Mouse (Mus musculus) fibroblast of lung, adult 2 months (primary cell): Measurements from ENCODE around the gene Zbtb45.

Experiments used
- DNase-seq: peaks from one replicate; pipeline ENCODE4 v3.0.0-alpha.2; 2011; ENCODE audit warnings: low read depth

The Zbtb45 gene

DNA sequence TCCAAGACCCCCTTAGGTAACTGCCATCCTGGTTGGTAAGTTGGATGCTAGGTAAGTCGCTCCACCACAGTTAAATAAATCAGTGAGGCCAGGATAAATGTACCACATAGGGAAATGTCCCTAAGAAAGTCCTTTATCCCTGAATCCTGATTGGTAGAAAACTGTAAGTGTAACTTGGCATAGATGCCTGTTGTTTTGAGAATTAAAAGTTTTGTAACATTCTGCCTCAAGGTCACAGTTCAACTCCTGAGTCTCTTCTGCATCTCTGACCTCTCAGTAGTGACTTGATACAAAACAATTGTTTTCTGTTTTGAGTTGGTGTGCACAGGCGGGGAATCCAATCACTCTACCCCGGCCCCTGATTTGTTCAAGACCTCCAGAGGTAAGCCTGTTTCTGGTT is 11.0 kb downstream of the Zbtb45 start, which contains the start of gene Trim28:
TSS of gene Trim28 (plus strand) at position 264 of the 400 bp plus-strand sequence.
- DNase-seq = no peak

DNA sequence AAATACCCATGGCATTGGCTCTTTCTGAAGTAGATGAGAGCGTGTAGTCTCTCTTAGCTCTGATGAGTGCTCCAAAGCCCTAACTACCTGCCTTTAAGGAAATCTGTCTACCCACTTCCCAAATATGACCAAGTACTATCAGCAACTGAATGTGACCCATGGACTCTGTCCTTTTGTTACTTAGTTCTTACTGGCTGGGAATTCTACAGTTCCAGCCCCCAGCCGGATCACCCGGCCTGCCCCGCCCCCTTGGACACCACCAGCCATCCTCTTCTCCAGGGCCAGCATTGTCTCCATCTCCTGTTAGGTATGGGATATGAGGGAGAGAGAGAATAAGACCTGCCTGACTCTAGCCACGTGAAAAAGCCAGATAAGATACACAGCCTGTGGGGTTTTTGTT is 11.8 kb downstream of the Zbtb45 start, which contains the start of gene Slc27a5:
TSS of gene Slc27a5 (minus strand) at position 140 of the 400 bp plus-strand sequence.
- no peak for DNase-seq

DNA sequence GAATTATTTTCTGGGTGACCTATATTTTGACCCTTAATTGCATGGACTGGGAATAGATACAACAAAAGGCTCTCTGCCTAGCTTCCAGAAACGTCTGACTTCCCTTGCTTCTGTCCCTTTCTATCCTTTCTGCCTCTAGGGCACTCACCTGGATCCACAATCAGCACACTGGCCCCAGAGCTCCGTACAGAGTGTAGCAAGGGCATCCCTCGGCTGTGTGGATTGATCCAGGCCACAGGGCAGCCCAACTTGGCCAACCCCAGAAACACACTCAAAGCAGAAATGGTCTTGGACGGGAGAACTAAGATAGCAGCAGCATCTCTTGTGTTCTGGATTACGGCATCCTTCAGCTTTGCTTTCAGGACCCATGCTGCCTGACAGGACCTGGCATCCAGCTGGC is 12.6 kb downstream of the Zbtb45 start:
- DNase-seq = no peak

DNA sequence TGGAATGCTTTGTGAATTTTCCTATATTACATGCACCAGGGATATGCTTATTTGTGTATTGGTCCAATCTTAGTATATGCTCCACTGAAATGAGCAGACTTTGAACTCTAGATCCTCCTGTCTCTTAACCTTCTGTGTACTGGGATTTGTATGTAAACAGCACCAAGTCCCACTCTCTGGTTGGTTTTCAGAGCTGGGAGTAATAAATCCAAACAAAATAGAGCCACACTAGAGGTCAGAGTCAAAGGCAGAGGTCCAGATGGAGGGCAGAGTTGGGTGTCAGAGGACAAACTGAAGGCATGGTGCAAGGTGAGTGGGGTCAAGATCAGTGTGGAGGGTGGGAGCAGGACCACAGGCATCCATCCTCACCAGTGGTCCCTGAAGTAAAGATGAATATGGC is 14.0 kb downstream of the Zbtb45 start:
- no peak for DNase-seq

DNA sequence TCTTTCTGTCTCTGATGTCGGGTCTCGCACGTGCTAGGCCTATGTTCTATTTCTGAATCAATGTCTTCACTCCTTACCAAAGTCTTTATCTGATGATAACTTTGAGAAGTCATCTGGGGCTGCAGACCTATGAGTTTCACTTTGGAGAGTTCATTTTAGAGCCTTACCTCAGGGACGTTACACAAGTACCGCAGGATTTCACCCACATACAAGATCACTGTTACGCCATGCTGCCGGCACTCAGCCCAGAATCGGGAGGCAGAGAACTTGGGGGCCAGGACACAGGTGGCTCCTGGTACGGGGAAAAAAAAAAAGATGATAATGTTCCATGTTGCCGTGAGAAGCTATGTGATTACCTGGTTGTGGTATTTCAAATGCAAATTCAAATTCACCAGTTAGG is 16.7 kb downstream of the Zbtb45 start:
- DNase-seq = no peak

DNA sequence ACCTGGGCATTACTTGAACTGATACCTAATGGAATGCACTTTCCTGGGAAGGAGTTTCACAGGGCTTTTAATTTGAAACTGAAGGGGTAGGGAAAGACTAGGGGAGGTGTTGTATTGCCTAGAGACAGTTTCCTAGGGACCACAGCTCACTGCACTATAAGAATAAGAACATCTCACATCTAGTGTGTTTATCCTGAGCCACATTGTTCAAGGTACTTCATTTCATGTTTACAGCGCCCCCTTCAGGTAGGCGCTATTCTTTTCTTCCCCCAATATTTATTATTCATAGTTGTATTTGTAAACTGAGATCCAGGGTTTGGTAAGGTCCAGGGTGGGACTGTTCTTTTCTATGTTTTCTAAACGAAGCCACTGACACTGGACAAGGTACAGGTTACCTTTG is 17.6 kb downstream of the Zbtb45 start:
- DNase-seq = no peak

DNA sequence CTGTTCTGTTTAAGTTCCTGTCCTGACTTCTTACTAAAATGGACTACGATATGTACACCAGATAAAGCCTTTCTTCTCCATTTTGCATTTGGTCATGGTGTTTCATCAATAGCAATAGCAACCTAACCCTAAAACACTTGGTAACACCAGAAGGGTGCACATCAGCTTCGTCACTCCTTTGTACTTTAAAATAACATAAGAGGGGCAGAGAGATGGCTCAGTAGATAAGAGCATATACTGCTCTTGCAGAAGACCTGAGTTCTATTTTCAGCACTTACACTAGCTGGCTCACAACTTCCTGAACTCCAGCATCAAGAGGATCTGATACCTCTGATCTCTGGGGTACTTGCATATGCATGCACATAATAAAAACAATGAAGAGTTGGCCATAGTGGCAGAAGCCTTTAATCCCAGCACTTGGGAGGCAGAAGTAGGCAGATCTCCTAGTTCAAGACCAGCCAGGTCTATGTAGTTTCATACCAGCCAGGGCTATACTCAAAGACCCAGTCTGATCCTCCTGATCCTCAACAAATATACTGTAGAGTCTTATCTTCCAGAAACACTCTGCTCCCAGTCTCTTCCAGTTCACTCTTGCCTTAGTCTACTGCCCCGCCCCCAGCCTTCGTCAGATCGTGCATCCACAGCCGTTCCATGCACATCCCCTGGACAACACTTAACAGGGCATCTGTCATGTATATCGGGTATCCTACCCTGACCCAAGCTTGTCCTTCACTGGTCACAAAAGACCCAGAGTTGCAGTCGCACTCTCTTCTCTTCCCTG is 22.2 kb downstream of the Zbtb45 start:
- DNase-seq = no peak

DNA sequence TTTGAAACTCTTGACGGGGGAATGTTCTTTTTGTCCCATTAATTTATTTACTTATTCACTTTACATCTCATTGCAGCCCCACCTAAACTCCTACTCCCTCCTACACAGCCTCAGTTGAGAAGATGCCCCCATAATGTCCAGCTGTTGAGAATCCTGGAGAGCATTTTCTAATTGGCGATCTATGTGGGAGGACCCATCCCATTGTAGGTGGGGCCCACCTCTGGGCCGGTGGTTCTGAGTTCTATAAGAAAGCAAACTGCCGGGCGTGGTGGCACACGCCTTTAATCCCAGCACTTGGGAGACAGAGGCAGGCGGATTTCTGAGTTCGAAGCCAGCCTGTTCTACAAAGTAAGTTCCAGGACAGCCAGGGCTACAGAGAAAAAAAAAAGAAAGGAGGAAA is 22.9 kb downstream of the Zbtb45 start:
- DNase-seq = no peak

DNA sequence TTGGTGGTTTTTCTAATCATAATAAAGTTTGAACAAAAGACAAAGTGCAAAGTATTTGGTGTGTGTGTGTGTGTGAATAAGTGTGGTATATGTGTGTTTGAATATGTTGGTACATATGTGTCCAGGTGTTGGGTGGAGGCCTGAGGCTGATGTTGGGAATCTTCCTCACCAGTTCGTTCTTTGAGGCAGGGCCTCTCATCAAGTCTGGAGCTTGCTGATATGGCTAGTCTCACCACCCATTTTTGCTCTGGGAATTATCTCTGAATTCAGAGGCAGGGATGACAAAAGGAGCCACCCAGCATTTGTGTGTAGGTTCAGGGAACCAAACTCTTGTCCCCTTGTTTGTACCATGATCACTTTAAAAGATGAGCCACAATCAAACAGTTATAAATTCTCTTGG is 24.1 kb downstream of the Zbtb45 start:
- no peak for DNase-seq

DNA sequence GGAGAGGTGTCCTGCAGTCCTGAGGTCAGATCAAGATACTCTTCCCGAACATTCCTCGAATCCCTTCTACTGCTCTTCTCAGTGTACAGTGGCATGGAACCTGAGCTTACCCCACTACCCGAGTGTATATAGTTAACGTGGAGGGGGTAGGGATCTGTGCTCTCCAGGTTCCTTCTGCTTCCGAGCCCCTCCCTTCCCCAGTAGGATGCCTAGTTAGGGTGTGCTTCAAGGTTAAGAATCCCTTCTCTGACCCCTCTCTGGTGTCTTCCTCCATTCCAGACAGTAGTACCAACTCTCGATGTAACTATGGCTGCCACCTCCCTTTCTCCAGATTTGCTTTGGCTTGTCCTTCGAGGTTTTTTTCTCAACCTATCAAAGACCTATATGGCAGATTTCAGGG is 29.5 kb downstream of the Zbtb45 start:
- DNase-seq = no peak

DNA sequence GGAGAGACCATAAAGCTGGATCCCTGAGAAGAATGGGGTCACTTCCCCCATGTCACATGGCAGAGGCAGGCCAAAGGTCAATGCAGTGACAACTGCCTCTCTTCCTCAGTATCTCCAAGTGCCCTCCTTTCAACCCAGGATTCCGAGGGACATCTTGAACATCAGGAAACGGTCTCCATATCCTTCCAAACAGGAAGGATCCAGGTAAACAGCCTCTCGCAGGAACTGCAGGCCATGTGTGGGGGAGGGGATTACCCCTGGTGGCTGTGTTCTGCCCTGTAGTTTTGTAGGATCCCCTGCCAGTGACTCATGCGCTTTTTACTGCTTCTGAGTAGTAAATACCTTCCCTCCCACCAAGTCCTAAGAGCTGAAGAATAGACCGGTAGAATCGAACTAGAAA is 30.1 kb downstream of the Zbtb45 start:
- no peak for DNase-seq

DNA sequence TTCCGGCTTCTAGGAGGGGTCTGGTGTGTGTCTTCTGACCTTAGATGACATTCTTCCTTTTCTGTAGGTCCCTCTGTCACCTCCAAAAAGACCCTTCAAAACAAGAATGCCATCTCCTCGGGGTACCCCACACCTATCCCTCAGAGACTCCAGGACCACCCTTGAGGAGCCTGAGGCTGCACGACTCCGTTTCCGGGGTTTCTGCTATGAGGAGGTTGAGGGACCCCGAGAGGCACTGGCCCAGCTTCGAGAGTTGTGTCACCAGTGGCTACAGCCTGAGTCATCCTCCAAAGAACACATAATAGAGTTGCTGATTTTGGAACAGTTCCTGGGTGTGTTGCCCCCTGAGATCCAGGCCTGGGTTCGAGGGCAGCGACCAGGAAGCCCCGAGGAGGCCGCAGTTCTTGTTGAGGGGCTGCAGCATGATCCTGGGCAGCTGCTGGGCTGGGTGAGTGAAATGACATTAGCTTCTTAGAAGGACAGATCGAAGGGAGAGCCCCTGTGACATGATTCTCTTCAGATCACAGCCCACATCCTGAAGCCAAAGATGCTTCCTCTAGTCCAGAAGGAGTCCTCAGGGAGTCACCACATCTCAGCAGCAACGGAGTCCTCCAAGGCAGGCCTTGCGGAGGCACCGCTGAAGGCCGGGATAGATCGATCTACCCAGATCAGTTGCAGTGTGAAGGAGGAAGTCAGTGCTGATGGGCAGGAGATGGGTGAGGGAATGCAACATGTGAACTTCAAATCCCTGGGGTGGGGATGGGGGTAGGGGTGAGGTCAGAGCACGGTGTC is 30.7 kb downstream of the Zbtb45 start:
- DNase-seq = no peak

DNA sequence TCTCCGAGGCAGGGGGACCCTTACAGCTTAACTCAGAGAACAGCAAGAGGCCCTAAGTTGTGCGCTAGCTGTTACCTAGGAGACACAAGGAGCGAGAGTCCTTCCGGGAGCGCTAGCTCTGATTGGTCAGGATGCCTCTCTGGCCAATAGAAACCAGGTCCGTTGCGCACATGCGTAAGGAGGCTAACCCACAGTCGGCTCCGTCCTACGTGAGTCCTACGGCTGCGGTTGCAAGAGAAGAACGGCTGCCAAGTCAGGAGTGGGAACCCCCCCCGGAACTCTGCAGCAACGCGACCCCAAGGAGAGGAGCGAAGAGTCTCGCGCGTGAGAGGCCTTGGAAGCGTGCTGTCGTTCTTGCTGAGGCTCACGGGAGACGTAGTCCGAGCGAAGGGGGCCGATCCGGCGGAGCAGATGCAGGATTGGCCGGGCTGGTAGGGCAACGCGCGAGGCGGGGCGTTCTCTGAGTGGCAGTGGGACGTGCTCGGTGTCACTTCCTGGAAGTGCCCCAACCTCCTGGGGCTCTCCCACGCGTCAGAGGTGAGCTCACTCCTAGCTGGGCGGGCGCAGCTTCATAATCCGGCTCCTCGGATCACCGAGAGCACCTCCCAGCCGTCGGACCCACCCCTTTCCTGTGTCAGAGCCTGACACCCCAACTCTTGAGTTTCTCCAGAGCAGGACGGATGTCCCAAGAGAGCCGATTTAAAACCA is 32.0 kb downstream of the Zbtb45 start, which contains the start of gene Zfp446:
TSS of gene Zfp446 (plus strand) at position 167 of the 708 bp plus-strand sequence.
- peak; percentile 98 for DNase-seq

DNA sequence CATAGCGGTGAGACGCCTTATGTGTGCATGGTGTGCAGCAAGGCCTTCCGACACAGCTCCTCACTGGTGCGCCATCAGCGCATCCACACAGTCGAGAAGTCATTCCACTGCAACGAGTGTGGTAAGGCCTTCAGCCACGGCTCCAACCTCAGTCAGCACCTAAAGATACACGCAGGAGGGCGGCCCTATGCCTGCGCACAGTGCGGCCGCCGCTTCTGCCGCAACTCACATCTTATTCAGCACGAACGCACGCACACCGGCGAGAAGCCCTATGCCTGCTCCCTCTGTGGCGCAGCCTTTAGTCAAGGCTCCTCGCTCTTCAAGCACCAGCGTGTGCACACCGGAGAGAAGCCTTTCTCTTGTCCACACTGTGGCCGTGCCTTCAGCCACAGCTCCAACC is 38.9 kb downstream of the Zbtb45 start:
- no peak for DNase-seq

DNA sequence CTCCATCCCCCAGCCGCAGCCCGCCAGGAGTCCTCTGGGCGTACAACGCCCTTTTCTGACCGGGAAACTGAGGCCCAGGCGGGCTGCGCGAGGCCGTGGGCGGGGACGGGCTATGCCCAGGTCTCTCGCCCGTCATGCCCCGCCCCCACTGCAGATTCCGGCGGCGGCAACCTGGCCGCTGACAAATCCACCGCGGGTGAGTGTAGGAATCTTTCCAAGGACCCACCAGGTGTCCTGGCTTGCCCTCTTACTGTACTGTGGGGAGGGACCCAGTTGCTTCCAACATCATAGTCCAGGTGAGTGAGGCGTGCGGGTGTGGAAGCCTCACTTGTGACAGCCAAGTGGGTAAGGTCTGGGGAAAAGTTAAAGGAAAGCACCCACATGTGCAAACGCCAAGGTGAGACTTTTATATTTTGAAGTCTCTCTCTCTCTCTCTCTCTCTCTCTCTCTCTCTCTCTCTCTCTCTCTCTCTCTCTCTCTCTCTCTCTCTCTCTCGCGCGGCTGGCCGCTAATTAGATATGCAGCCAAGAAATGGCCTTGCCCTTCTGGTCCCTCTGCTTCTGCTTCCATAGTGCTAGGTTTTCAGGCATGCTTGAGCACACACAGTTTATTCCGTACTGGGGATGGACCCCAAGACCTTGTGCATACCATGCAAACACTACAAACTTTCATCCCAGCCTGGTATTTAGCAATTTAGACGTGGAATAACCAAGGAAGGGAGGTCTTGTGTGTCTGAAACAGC is 43.6 kb downstream of the Zbtb45 start:
- DNase-seq = no peak

DNA sequence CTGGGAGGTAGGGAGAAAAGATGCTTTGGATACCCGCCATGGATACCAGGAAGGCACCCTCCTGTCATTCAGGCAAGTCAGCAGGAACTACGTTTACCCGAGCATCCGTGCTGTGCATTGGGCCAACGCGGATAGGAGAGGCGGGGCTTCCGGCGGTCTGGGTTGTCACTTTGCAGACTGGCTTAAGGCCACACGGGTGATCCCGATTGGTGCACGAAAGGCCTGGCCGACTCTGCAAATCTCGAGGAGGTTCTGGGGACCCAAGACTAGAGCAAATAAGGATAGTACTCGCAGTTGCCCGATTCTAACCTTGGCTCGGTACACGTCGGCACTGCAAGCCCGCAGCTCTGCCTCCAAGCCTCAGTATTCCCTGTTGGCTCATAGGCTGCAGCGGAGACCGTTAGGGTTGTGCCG is 44.1 kb downstream of the Zbtb45 start, which contains the start of gene Zfp324:
TSS of gene Zfp324 (plus strand) at position 161 of the 414 bp plus-strand sequence.
- peak; percentile 81 for DNase-seq

DNA sequence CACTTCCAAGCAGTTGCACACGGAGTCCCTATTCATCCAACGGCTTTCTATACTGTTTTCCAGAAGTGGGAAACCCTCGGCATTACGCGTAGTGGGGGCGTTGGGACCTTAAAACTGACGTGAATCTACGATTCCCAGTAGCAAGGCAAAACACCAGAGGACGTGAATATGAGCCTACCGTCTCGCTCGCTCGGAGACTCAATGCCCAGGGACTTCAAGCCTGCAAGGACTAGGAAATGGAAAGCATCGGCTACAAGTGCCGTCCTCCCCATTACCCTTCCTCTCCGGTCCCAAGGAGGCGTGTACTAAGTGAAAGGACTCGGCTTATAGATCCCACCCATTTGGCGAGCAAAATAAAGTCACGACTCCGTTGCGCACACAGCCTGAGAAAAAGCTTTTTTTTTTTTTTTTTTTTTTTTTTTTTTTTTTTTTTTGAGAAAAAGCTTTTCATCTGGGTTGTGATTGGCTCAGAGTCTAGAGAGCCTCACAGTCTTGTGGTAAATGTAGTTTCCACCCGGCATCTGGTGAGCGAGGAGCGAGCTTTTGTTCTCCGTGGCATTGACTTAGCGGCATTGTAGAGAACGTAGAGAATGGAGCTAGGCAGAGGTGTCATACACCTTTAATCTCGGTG is 48.2 kb downstream of the Zbtb45 start:
- peak; percentile 60 for DNase-seq

DNA sequence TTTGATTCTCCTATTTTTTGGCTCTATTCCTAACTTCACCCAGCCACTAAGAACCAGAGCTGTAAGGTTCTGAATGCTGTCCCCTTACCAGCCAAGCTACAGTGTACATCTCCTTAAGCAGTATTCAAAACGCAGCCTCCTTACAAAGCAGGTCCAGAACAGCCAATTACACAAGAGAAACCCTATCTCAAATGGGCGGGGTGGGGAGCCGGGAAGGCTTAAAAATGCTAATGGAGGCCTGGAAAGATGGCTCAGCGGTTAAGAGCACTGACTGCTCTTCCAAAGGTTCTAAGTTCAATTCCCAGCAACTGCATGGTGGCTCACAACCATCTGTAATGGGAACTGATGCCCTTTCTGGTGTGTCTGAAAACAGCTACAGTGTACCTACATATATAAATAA is 50.1 kb downstream of the Zbtb45 start:
- no peak for DNase-seq

DNA sequence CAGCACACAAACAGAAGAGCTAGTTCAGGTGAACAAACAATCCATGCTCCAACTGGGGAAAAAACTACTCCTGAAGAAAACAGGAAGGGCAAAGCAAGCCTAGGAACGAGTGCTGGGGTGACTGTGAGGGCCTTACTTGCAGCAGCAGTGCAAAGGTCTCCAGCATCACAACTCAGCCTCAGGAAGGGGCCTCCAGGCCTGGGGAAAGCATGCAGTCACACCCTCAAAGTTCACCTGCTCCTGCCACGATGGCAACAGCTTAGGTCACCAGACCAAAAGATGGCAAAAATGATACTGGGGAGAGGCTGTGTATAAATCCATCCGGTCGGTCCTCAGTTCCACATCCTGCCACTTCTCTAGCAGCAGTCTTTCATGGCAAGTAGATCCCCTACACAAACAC is 50.9 kb downstream of the Zbtb45 start:
- no peak for DNase-seq

DNA sequence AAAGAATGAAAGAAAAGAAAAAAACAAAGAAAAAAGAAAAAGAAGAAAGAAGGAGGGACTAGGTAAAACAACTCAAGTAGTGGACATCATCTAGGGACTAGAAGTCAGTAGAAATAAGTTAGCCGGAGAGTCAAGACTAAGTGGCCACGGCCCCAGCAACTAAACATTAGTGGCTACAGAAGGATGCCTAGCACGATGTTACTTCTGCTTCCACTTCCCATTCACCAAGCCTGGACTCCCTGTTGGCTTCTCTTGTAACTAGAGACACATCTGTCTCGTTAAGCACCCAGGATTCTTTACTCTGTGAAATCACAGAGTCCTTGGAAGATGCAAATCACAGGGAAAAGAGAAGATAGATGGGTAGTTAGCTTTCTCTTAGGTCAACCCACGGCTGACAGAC is 52.3 kb downstream of the Zbtb45 start:
- DNase-seq = no peak

DNA sequence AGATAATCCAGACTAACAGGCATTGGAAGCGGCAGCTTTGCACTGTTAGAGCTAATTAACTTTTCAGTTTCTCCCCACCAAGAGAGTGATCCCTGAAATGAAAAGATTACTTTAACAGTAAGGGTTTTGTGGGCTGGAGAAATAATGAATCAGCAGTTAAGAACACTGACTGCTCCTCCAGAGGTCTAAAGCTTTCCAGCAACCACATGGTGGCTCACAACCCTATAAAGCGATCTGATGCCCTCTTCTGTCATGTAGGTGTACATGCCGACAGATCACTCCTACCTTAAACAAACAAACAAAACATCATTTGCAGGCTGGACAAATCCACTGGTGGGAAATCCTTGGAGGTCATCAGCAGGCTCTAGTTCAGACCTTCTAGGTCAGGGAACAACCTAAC is 54.9 kb downstream of the Zbtb45 start:
- DNase-seq = no peak
